Mouse (Mus musculus) bone marrow, adult 2 months (tissue): Measurements from ENCODE around the gene Pxn.

Experiments used
- CTCF ChIP-seq: fragments of 200-500 bp; IDR thresholded peaks from 2 replicates; pipeline ENCODE4 v1.5.1; 2011; ENCODE audit warnings: low read length, control low read depth; ENCODE audit not compliant: control insufficient read depth, insufficient read depth
- POLR2A ChIP-seq: fragments of 200-500 bp; IDR thresholded peaks from 2 replicates; pipeline ENCODE4 v1.6.1; 2011; ENCODE audit warnings: low read depth, mild to moderate bottlenecking, control low read depth, low read length, borderline replicate concordance; ENCODE audit not compliant: control insufficient read depth

- no peak for TF ChIP-seq CTCF
- no peak for TF ChIP-seq POLR2A
Observed at GRCm38 (mm10) chr5:115522981-115523499, 16.6 kb downstream of the Pxn start.
